ENCODE assay signal across 15 mouse cellular contexts in the genomic region with DNA sequence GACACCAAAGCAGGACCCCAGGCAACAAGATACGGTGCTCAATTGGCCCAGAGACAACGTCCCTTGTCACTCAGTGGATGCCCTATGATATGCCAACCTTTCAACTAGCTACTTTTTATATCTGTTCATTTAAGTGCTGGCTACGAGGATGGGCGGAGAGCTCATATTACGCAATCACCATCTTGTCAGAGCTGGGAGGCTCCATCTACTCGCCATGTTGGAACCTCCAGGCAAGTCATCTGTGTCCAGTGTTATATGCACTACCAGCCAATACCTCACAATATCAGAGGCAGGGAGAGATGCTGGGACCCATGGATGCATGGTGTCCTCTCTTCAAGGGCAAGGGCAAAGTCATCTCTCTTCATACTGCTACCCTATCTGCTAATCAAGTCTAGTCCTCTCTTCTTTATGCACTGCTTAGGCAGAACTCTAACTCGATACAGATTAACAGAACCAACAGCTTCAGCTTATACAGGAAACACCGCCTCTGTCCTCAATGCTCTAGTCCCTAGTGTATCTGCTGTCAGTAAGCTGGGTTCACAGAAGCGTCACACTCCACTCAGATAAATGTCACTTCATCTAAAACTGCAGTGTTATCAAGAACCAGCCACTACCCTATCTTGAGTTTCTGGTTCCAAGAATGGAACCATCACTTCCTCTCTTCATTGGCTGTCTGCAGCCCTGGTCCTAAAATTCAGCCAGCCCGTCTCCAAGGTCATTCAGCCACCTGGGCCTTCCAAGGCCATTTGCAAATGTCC. TPM values are rescaled to one million over a fixed set of nuclear protein-coding genes. Genes with fewer than 3 reads are reported as not detected.
A peak's percentile ranks its signal among the peaks of the same experiment; 100 is the strongest.
DNase-seq lines count a peak whose midpoint lies in the region; ATAC-seq and TF ChIP-seq lines count a peak whose summit lies in the region.
"Had no signal": no experiment of that assay in that cellular context is flagged by ENCODE, and none has a peak within 500 bp of the region (broad histone marks: within the 10 kb centered on the region; RNA-seq: fewer than 3 reads in every experiment).

No protein-coding gene starts in this region.

- H3K4me3 ChIP-seq in liver, adult 2 months (ENCODE audit: insufficient read depth, low read depth, low read length), result no peak overlapping the region
- no peak overlapping the region for H3K4me3 ChIP-seq in liver, embryonic 14.5 days (ENCODE audit: insufficient read depth in 1 of 2, low read depth in 2 of 2, low read length in 2 of 2)
- H3K4me3 ChIP-seq in midbrain, embryonic 14.5 days (replicated peaks; ENCODE audit: low read depth, low read length), result no peak overlapping the region
- H3K4me3 ChIP-seq: lung, embryonic 15.5 days had no signal

- WGBS in liver, adult 2 months, result 79% methylated on average over 10 of the region's 10 CpGs
- WGBS in liver, embryonic 14.5 days (ENCODE audit: insufficient replicate concordance), result 33% methylated on average over 10 of the region's 10 CpGs
- 91% methylated on average over 10 of the region's 10 CpGs for WGBS in midbrain, embryonic 14.5 days

- no peak for TF ChIP-seq EP300 in liver, embryonic 14.5 days (IDR thresholded peaks at IDR 0.05; ENCODE audit: low read depth)

- no peaks in the 10 kb centered on the region for H3K9me3 ChIP-seq in liver, embryonic 14.5 days (ENCODE audit: control insufficient read depth, low read length)
- no peaks in the 10 kb centered on the region for H3K9me3 ChIP-seq in midbrain, embryonic 14.5 days (ENCODE audit: control insufficient read depth, low read length)
- H3K9me3 ChIP-seq: G1E; lung, embryonic 15.5 days had no signal

- no peaks in the 10 kb centered on the region for H3K27me3 ChIP-seq in liver, adult 2 months (ENCODE audit: control insufficient read depth, insufficient read depth, low read length)
- no peaks in the 10 kb centered on the region for H3K27me3 ChIP-seq in liver, embryonic 14.5 days (ENCODE audit: control insufficient read depth, insufficient read depth, low read length)
- H3K27me3 ChIP-seq in splenic B cell, adult 2 months (ENCODE audit: control insufficient read depth, insufficient read depth, low read length, poor library complexity, severe bottlenecking), result no peaks in the 10 kb centered on the region
- no peaks in the 10 kb centered on the region for H3K27me3 ChIP-seq in midbrain, embryonic 14.5 days (ENCODE audit: control insufficient read depth, insufficient read depth, low read length)
- H3K27me3 ChIP-seq: lung, embryonic 15.5 days had no signal

- peak; percentile 29 for DNase-seq in liver, adult 2 months (ENCODE audit: extremely low read depth, low read depth, low spot score)
- no peak for DNase-seq in liver
- peak; percentile 61 for DNase-seq in adipocyte (ENCODE audit: low spot score)
- no peak for DNase-seq in liver, embryonic 14.5 days (ENCODE audit: low read depth in 3 of 3, low spot score in 3 of 3)
- DNase-seq in splenic B cell, adult 2 months (ENCODE audit: low read depth, low spot score), result peak; percentile 64
- no peak for DNase-seq in midbrain, embryonic 14.5 days
- DNase-seq in layer of hippocampus, adult 9-10 months (ENCODE audit: low spot score), result no peak
- DNase-seq: adrenal gland, postnatal 14 days; cerebellum, adult 18-20 months; kidney, postnatal 25 days; right cerebral cortex, postnatal 4 days had no signal

- peak; percentile 58 for ATAC-seq in liver, embryonic 14.5 days (ENCODE audit: insufficient read depth)
- ATAC-seq in midbrain, embryonic 14.5 days (ENCODE audit: low FRiP score, low TSS enrichment), result no peak
- ATAC-seq: midbrain, embryonic 16.5 days had no signal

- no peaks in the 10 kb centered on the region for H3K36me3 ChIP-seq in liver, adult 2 months (ENCODE audit: control insufficient read depth, insufficient read depth, low read length)
- H3K36me3 ChIP-seq in liver, embryonic 14.5 days (replicated peaks; ENCODE audit: control insufficient read depth, insufficient read depth, low read depth), result no peaks in the 10 kb centered on the region
- H3K36me3 ChIP-seq in splenic B cell, adult 2 months (ENCODE audit: control insufficient read depth, insufficient read depth, low read length, poor library complexity, severe bottlenecking), result peaks cover 8% of the 10 kb centered on the region
- H3K36me3 ChIP-seq in midbrain, embryonic 14.5 days (ENCODE audit: control insufficient read depth, insufficient read depth, low read length), result no peaks in the 10 kb centered on the region
- H3K36me3 ChIP-seq: G1E; lung, embryonic 15.5 days had no signal

- no peak for TF ChIP-seq POLR2A in liver, adult 2 months (IDR thresholded peaks at IDR 0.05; ENCODE audit: extremely low read depth, insufficient read depth, low read length)

- H3K79me2 ChIP-seq in liver, adult 2 months (ENCODE audit: control insufficient read depth, insufficient read depth, low read length), result no peaks in the 10 kb centered on the region

- H3K9ac ChIP-seq in liver, adult 2 months (ENCODE audit: low read depth, low read length), result no peak overlapping the region
- H3K9ac ChIP-seq in liver, embryonic 14.5 days (replicated peaks), result no peak overlapping the region
- no peak overlapping the region for H3K9ac ChIP-seq in midbrain, embryonic 14.5 days (replicated peaks; ENCODE audit: low read length)
- H3K9ac ChIP-seq: lung, embryonic 15.5 days had no signal

- no peaks in the 10 kb centered on the region for H3K4me1 ChIP-seq in liver, adult 2 months (ENCODE audit: control insufficient read depth, insufficient read depth, low read length)
- H3K4me1 ChIP-seq in liver, embryonic 14.5 days (replicated peaks; ENCODE audit: control insufficient read depth in 2 of 2, insufficient read depth in 2 of 2, low read length in 1 of 2), result peaks cover 13 to 49% of the 10 kb centered on the region in 2 experiments
- H3K4me1 ChIP-seq in midbrain, embryonic 14.5 days (ENCODE audit: control insufficient read depth, insufficient read depth, low read length), result peaks cover 22% of the 10 kb centered on the region; the same call in 1 of the 2 replicates

- peak overlapping the region; percentile 1; the same call in 1 of the 2 replicates for H3K4me2 ChIP-seq in liver, embryonic 14.5 days (ENCODE audit: low read depth)
- no peak overlapping the region for H3K4me2 ChIP-seq in midbrain, embryonic 14.5 days (ENCODE audit: low read length)
- H3K4me2 ChIP-seq: lung, embryonic 15.5 days had no signal

- no peak for TF ChIP-seq CTCF in liver, adult 2 months (IDR thresholded peaks at IDR 0.05; ENCODE audit: low read depth, low read length)
- TF ChIP-seq CTCF in liver, embryonic 14.5 days (IDR thresholded peaks at IDR 0.05; ENCODE audit: low read depth), result no peak

- H3K27ac ChIP-seq in liver, adult 2 months (replicated peaks; ENCODE audit: insufficient read depth, low read depth, low read length), result 0 out of 2 replicates have a peak overlapping the region, but pooled peaks have one; percentile 3
- H3K27ac ChIP-seq in liver, embryonic 14.5 days, result no peak overlapping the region
- H3K27ac ChIP-seq in midbrain, embryonic 14.5 days (replicated peaks; ENCODE audit: low read depth, low read length), result no peak overlapping the region
- H3K27ac ChIP-seq: lung, embryonic 15.5 days had no signal

RNA-seq across cellular contexts. Expression of gene Rasa3, which starts 6.0 kb away (rescaled TPM):
- total RNA-seq in liver, adult 2 months (2014; rRNA removed), result 10.3 TPM in 2 replicates
- polyA plus RNA-seq in liver, adult 2 months (2012; rRNA removed), result 6.1 and 6.6 TPM in 2 replicates
- polyA plus RNA-seq in liver, embryonic 14.5 days (2012; rRNA removed), result 7.8 and 10.1 TPM in 2 replicates
- polyA plus RNA-seq in liver, embryonic 14.5 days (2014; fragmentation: Nextera tagmentation; extraction: Ambion mirVana), result 15.8 and 17.0 TPM in 2 replicates
- 18.4 and 26.0 TPM in 2 replicates for polyA plus RNA-seq in midbrain, embryonic 14.5 days (2014; fragmentation: Nextera tagmentation; extraction: Ambion mirVana)

RNA-seq across cellular contexts. Expression of gene Cfap97d2, which starts 34.3 kb away (rescaled TPM):
- total RNA-seq in liver, adult 2 months (2014; rRNA removed), result not detected in 2 replicates
- polyA plus RNA-seq in liver, adult 2 months (2012; rRNA removed), result not detected in 2 replicates
- 0.02 TPM in 1 of 2 replicates, not detected in the other for polyA plus RNA-seq in liver, embryonic 14.5 days (2012; rRNA removed)
- not detected in 2 replicates for polyA plus RNA-seq in liver, embryonic 14.5 days (2014; fragmentation: Nextera tagmentation; extraction: Ambion mirVana)
- polyA plus RNA-seq in midbrain, embryonic 14.5 days (2014; fragmentation: Nextera tagmentation; extraction: Ambion mirVana), result 1.6 and 2.2 TPM in 2 replicates
- total RNA-seq: adrenal gland, postnatal 14 days had no signal
- polyA plus RNA-seq: G1E; intestine, embryonic 14.5 days had no signal

Comparison
In these comparisons a context has a peak if more than half of its experiments do, and no peak if none do; other contexts are left out.
1. DNase-seq: peak in liver, adult 2 months (single experiment), adipocyte (single experiment) and splenic B cell, adult 2 months (single experiment); none in liver (single experiment), liver, embryonic 14.5 days (0 of 3), midbrain, embryonic 14.5 days (single experiment) and layer of hippocampus, adult 9-10 months (single experiment).